Mouse (Mus musculus): ENCODE results near the gene Smc1a. TPM values are rescaled to one million over a fixed set of nuclear protein-coding genes. Genes with fewer than 3 reads are reported as not detected.

Smc1a gene
- total RNA-seq, 2 experiments from 2014 or later: 43.3 to 52.4 TPM

Other genes starting within 250 kb of the Smc1a start
- 100 to 1,000 TPM; 174 to 184 TPM for gene Huwe1, start 215.6 kb upstream of the Smc1a start, total RNA-seq (2021)
- gene Hsd17b10, start 14.6 kb upstream of the Smc1a start, total RNA-seq (2021): 100 to 1,000 TPM; 154 to 163 TPM
- gene Ribc1, start 133 bp upstream of the Smc1a start, total RNA-seq (2021): 1 to 10 TPM in 1 of 2 experiments, under 1 TPM in 1; 0.90 to 1.5 TPM
- gene Iqsec2, start 127.8 kb downstream of the Smc1a start, total RNA-seq (2021): 10 to 100 TPM; 28.8 to 37.8 TPM
- gene Kdm5c, start 216.6 kb downstream of the Smc1a start, total RNA-seq (2021): 10 to 100 TPM; 59.1 to 94.0 TPM